Mouse (Mus musculus): ENCODE measurements around the gene Snrpe.

The Snrpe gene

GRCm38 (mm10) chr1:133609771-133610502, at the start of gene Snrpe:
Gene Snrpe (minus strand): TSS chr1:133610291.
- peak; percentile 95 for DNase-seq

- DNase-seq, result peak; percentile 35
These were observed 48.8 kb upstream of the Snrpe start for GRCm38 (mm10) chr1:133658878-133659277.

GRCm38 (mm10) chr1:133656811-133657210, 46.7 kb upstream of the Snrpe start:
- DNase-seq, result no peak

GRCm38 (mm10) chr1:133653033-133653432, 42.9 kb upstream of the Snrpe start:
- no peak for DNase-seq

- no peak for DNase-seq
These were observed 40.4 kb upstream of the Snrpe start for GRCm38 (mm10) chr1:133650288-133651055.

GRCm38 (mm10) chr1:133645652-133646051, 35.6 kb upstream of the Snrpe start:
- no peak for DNase-seq

GRCm38 (mm10) chr1:133641163-133641562, 31.1 kb upstream of the Snrpe start:
- DNase-seq, result no peak

GRCm38 (mm10) chr1:133638517-133638916, 28.4 kb upstream of the Snrpe start:
- no peak for DNase-seq

GRCm38 (mm10) chr1:133632168-133632567, 22.1 kb upstream of the Snrpe start:
- no peak for DNase-seq

GRCm38 (mm10) chr1:133625052-133625451, 15.0 kb upstream of the Snrpe start:
- peak; percentile 72 for DNase-seq

- DNase-seq, result no peak
These were observed 8.2 kb upstream of the Snrpe start for GRCm38 (mm10) chr1:133618311-133618710.

- DNase-seq, result no peak
These were observed 7.8 kb upstream of the Snrpe start for GRCm38 (mm10) chr1:133617908-133618307.

GRCm38 (mm10) chr1:133613817-133614216, 3.7 kb upstream of the Snrpe start:
- no peak for DNase-seq

- DNase-seq, result no peak
These were observed 1.3 kb upstream of the Snrpe start for GRCm38 (mm10) chr1:133611436-133611835.

GRCm38 (mm10) chr1:133610601-133611000, 510 bp upstream of the Snrpe start:
- DNase-seq, result no peak

GRCm38 (mm10) chr1:133603174-133603573, 6.9 kb downstream of the Snrpe start:
- no peak for DNase-seq

GRCm38 (mm10) chr1:133596298-133597007, 13.6 kb downstream of the Snrpe start:
- no peak for DNase-seq

- DNase-seq, result no peak
These were observed 24.0 kb downstream of the Snrpe start for GRCm38 (mm10) chr1:133585995-133586537.

- DNase-seq, result no peak
These were observed 38.8 kb downstream of the Snrpe start for GRCm38 (mm10) chr1:133571293-133571692.

Data from cerebellum, adult 9-10 months (tissue).